Mouse (Mus musculus) cortical plate, adult 2 months (tissue): ENCODE results near the gene Fbxl13.

Experiments
- CTCF ChIP-seq: fragments of 200-500 bp; IDR thresholded peaks from 2 replicates; pipeline ENCODE4 v1.5.1; 2011; ENCODE audit warnings: mild to moderate bottlenecking, control low read depth, low read length; ENCODE audit not compliant: insufficient read depth; ENCODE audit errors: extremely low read depth
- POLR2A ChIP-seq: fragments of 200-500 bp; IDR thresholded peaks from 2 replicates; pipeline ENCODE4 v1.6.1; 2011; ENCODE audit warnings: mild to moderate bottlenecking, low read length, control low read depth; ENCODE audit not compliant: insufficient read depth; ENCODE audit errors: extremely low read depth

DNA sequence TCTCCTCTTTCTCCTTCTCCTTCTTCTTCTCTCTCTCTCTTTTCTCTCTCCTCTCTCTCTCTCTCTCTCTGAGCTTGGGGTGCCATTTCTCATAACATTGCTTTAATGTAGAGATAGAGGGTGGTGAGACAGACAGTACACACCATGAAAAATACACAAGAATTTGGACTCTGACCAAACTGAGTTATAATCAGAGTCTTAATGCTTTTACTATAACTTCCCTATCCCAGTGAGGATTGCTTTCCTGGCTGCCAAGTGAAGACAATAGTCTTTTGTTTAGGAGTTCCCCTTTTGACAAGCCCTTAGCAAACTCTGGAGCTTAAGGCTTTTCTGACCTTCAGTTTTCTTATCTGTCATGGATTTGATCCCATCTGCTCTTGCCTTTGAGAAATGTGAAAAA is 100.2 kb downstream of the Fbxl13 start:
- no peak for TF ChIP-seq CTCF
- TF ChIP-seq POLR2A: no peak
